Mouse (Mus musculus) stomach, postnatal 0 days (tissue): ENCODE results near the gene Spaca4.

Experiments
- CTCF ChIP-seq: IDR thresholded peaks from 2 replicates; pipeline ENCODE4 v1.5.1; 2016; ENCODE audit warnings: antibody characterized with exemption, low read depth, mild to moderate bottlenecking, moderate library complexity
- EP300 ChIP-seq: optimal IDR thresholded peaks from 2 replicates; pipeline ENCODE3; 2016; ENCODE audit warnings: antibody characterized with exemption

DNA sequence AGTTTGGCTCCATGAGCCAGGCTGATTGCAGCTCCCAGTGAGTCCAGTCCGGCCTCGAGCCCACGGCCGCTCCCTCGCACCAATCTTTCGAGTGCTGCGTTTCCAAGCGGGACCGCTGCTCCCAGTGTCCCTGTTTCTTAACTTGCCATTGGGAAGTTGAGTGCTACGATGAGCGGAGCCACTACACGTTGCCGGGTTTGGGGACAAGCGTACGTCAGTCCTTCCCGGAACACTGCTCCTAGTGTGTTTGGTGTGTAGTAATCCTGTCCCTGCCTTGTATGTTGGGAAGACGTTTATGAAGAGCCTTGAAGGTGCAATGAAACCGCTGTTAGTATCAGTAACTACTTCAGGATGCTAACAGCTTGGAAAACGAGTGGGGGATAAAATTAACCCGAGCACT lies 7.3 kb downstream of the Spaca4 start:
- TF ChIP-seq CTCF (no peak), EP300 (no peak)
